Mouse (Mus musculus): ENCODE results near the gene Amd1. TPM values are rescaled to one million over a fixed set of nuclear protein-coding genes. Genes with fewer than 3 reads are reported as not detected.

The Amd1 gene
- polyA plus RNA-seq, 1 experiment from 2014 or later = 86.8 TPM

Other genes with a start within 250 kb of the Amd1 start
- gene Slc16a10, start 159.9 kb downstream of the Amd1 start, polyA plus RNA-seq (2016; fragmentation: Nextera tagmentation; extraction: Ambion mirVana) = 6.0 and 7.8 TPM in 2 replicates
- 79.1 and 89.3 TPM in 2 replicates for gene Rpf2, start 55.1 kb downstream of the Amd1 start, polyA plus RNA-seq (2016; fragmentation: Nextera tagmentation; extraction: Ambion mirVana)
- 171 and 172 TPM in 2 replicates for gene Gtf3c6, start 44.1 kb downstream of the Amd1 start, polyA plus RNA-seq (2016; fragmentation: Nextera tagmentation; extraction: Ambion mirVana)
- gene Cdk19, start 37.4 kb upstream of the Amd1 start, polyA plus RNA-seq (2016; fragmentation: Nextera tagmentation; extraction: Ambion mirVana) = 6.0 and 7.8 TPM in 2 replicates